Comparison of ENCODE assay signal across 8 mouse cellular contexts in genomic region chr1:156558024-156558930, GRCm38 (mm10). TPM values are rescaled to one million over a fixed set of nuclear protein-coding genes. Genes with fewer than 3 reads are reported as not detected.
DNase-seq lines count a peak whose midpoint lies in the region; ATAC-seq and TF ChIP-seq lines count a peak whose summit lies in the region.

TSS of gene Abl2 (plus strand) at chr1:156558786.

- H3K4me1 ChIP-seq in ES-Bruce4 (ENCODE audit: control insufficient read depth, insufficient read depth, low read length) = no peaks in the 10 kb centered on the region
- 0 out of 2 replicates have a peak, but pooled peaks cover 4% of the 10 kb centered on the region for H3K4me1 ChIP-seq in forebrain, embryonic 14.5 days (ENCODE audit: control insufficient read depth, insufficient read depth, low read length)
- no peaks in the 10 kb centered on the region; the same call in 1 of the 2 replicates for H3K4me1 ChIP-seq in lung, adult 2 months (ENCODE audit: control insufficient read depth, insufficient read depth, low read length)

- TF ChIP-seq EP300 in ES-Bruce4 (IDR thresholded peaks at IDR 0.05; ENCODE audit: insufficient read depth, low read depth, low read length) = no peak

- peak within 1 kb of the TSS; percentile 95 for H3K4me3 ChIP-seq in ES-Bruce4 (ENCODE audit: low read depth, low read length)
- peak within 1 kb of the TSS; percentile 96 for H3K4me3 ChIP-seq in forebrain, embryonic 14.5 days (ENCODE audit: low read depth, low read length)
- peak within 1 kb of the TSS; percentile 89 for H3K4me3 ChIP-seq in lung, adult 2 months (replicated peaks; ENCODE audit: extremely low read depth, low read depth, low read length)

- no peaks in the 10 kb centered on the region for H3K27me3 ChIP-seq in ES-Bruce4 (ENCODE audit: control insufficient read depth, insufficient read depth, low read length, poor library complexity, severe bottlenecking)
- H3K27me3 ChIP-seq in forebrain, embryonic 14.5 days (replicated peaks; ENCODE audit: control insufficient read depth, insufficient read depth, low read length) = no peaks in the 10 kb centered on the region

- DNase-seq in forebrain, embryonic 14.5 days (ENCODE audit: low spot score) = peak; percentile 94
- DNase-seq in heart, postnatal 14 days = peak; percentile 91
- peak; percentile 84 to 92 for DNase-seq in layer of hippocampus, adult 18-20 months (ENCODE audit: low spot score in 2 of 2)
- DNase-seq in lung, adult 2 months = peak; percentile 82
- DNase-seq in thymus, adult 18-20 months = peak; percentile 80 to 81

- H3K4me2 ChIP-seq in forebrain, embryonic 14.5 days (ENCODE audit: low read length) = peak within 1 kb of the TSS; percentile 62

- TF ChIP-seq POLR2A in ES-Bruce4 (IDR thresholded peaks at IDR 0.05; ENCODE audit: insufficient read depth, low read length) = no peak
- peak; percentile 68 for TF ChIP-seq POLR2A in lung, adult 2 months (IDR thresholded peaks at IDR 0.05; ENCODE audit: borderline replicate concordance, extremely low read depth, low read depth, low read length)

- no peaks in the 10 kb centered on the region for H3K36me3 ChIP-seq in ES-Bruce4 (ENCODE audit: control insufficient read depth, insufficient read depth, low read length, poor library complexity, severe bottlenecking)
- H3K36me3 ChIP-seq in forebrain, embryonic 14.5 days (ENCODE audit: control insufficient read depth, insufficient read depth, low read length) = no peaks in the 10 kb centered on the region

- H3K9ac ChIP-seq in ES-Bruce4 (ENCODE audit: low read depth, poor library complexity, severe bottlenecking) = peak within 1 kb of the TSS; percentile 98
- H3K9ac ChIP-seq in forebrain, embryonic 14.5 days (ENCODE audit: low read length) = peak within 1 kb of the TSS; percentile 99

- peak within 1 kb of the TSS; percentile 20; the same call in 1 of the 2 replicates for H3K27ac ChIP-seq in ES-Bruce4 (ENCODE audit: insufficient read depth, low read length)
- peak within 1 kb of the TSS; percentile 98 for H3K27ac ChIP-seq in forebrain, embryonic 14.5 days (ENCODE audit: low read depth, low read length)

- peak; percentile 93 for ATAC-seq in cerebellum, adult (ENCODE audit: insufficient number of reproducible peaks, low FRiP score, low TSS enrichment)
- peak; percentile 98 for ATAC-seq in forebrain, embryonic 14.5 days
- ATAC-seq in neutrophil, adult 5-6 weeks (ENCODE audit: extremely low read depth, insufficient number of reproducible peaks, low FRiP score, poor library complexity, severe bottlenecking) = peak; percentile 98

- intact Hi-C loops in heart, postnatal 14 days (cut with DNase I) = loop anchor here (5.0 kb wide), 1 partner anchor 59 kb away; no protein-coding TSS in a partner anchor

- TF ChIP-seq CTCF in ES-Bruce4 (IDR thresholded peaks at IDR 0.05; ENCODE audit: low read depth, low read length) = no peak
- no peak for TF ChIP-seq CTCF in lung, adult 2 months (IDR thresholded peaks at IDR 0.05; ENCODE audit: insufficient read depth, low read length)

- 10% methylated on average over 59 of the region's 60 CpGs for WGBS in forebrain, embryonic 14.5 days
- 8% methylated on average over 60 of the region's 60 CpGs for WGBS in lung, adult 2 months

- H3K9me3 ChIP-seq in ES-Bruce4 (replicated peaks; ENCODE audit: control insufficient read depth, insufficient read depth, low read length, poor library complexity, severe bottlenecking) = no peaks in the 10 kb centered on the region
- H3K9me3 ChIP-seq in forebrain, embryonic 14.5 days (replicated peaks; ENCODE audit: control insufficient read depth, low read length) = no peaks in the 10 kb centered on the region

RNA-seq across cellular contexts. Expression of gene Abl2, which starts in this region (rescaled TPM):
- polyA plus RNA-seq in ES-Bruce4 (2011; ENCODE audit: insufficient read depth, insufficient read length, low read depth, missing spikeins) = 49.7 and 53.0 TPM in 2 replicates
- polyA plus RNA-seq in forebrain, embryonic 14.5 days (2014; fragmentation: Nextera tagmentation; extraction: Ambion mirVana) = 5.7 and 8.0 TPM in 2 replicates
- total RNA-seq in heart, postnatal 14 days (2021) = 10 to 100 TPM; 20.1 to 23.5 TPM
- 10 to 100 TPM; 83.1 to 89.9 TPM for total RNA-seq in layer of hippocampus, adult 18-20 months (2021)
- polyA plus RNA-seq in lung, adult 2 months (2012; rRNA removed) = 8.2 and 9.8 TPM in 2 replicates
- total RNA-seq in neutrophil, adult 5-6 weeks (2017) = 25.8 and 28.6 TPM in 2 replicates

Comparison
In these comparisons a context has a peak if more than half of its experiments do, and no peak if none do; other contexts are left out.
1. Peak in every context shown above with its lines: DNase-seq, ATAC-seq, H3K4me3 ChIP-seq and H3K27ac ChIP-seq.